In the genomic region with DNA sequence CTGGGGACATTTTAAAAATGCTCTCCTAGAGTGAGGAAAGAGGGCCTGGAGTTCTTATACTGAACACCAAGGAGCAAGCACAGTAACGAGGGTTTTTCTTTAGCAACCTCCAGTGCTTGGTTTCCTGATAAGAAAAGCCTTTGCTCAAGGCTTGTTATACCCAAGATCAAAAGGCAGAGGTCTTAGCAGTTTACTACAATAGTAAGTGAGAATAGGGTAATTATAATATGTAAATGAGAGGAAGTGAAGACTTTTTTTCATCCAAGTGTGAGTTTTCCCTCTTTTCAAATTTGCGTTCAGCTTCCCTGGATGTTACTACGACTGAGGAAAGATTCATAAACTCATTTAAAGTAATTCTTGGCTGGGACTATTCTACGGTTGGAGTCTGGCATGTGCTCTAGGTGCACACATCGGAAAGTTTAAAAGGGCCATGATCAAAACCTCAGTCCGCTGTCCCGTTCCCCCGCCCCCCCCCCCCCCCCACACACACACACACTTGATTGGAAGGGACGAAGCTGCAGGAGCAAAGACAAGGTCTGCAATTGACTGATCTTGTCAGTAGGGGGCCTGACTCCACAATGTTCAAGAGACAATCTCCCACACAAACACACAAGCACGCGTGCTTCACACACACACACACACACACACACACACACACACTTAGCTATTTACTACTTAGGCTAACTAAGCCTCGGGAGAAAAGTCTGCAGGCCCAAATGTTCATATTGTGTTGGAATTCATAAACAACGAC, we compare ENCODE assay signal across 8 mouse cellular contexts. TPM values are rescaled to one million over a fixed set of nuclear protein-coding genes. Genes with fewer than 3 reads are reported as not detected.
DNase-seq lines count a peak whose midpoint lies in the region; ATAC-seq and TF ChIP-seq lines count a peak whose summit lies in the region.

No protein-coding gene starts in this region.

- intact Hi-C loops in gastrocnemius, postnatal 14 days (cut with DNase I; ENCODE audit: low total_unique reads), result no loop called here
- intact Hi-C loops in left cerebral cortex, postnatal 25 days (cut with DNase I), result loop anchor here (1.0 to 10.0 kb wide), 4 partner anchors 64 to 497 kb away; a partner anchor contains a TSS

- peaks cover under 1% of the 10 kb centered on the region; the same call in 1 of the 2 replicates for H3K9me3 ChIP-seq in megakaryocyte, embryonic 14.5 days

- peak; percentile 81 for DNase-seq in A20 (ENCODE audit: low read depth, low spot score)
- peak; percentile 59 for DNase-seq in gastrocnemius, postnatal 14 days
- DNase-seq in left cerebral cortex, postnatal 25 days (ENCODE audit: low spot score in 2 of 2), result peak; percentile 54 to 70
- peak; percentile 76 for DNase-seq in splenic B cell, adult 2 months (ENCODE audit: low read depth, low spot score)

- peaks cover 31% of the 10 kb centered on the region for H3K27me3 ChIP-seq in megakaryocyte, embryonic 14.5 days (replicated peaks)
- peaks cover under 1% of the 10 kb centered on the region; the same call in 1 of the 2 replicates for H3K27me3 ChIP-seq in splenic B cell, adult 2 months (ENCODE audit: control insufficient read depth, insufficient read depth, low read length, poor library complexity, severe bottlenecking)

- TF ChIP-seq POLR2A in cortical plate, adult 2 months (IDR thresholded peaks at IDR 0.05; ENCODE audit: extremely low read depth, insufficient read depth, low read length), result no peak

- no peaks in the 10 kb centered on the region for H3K4me1 ChIP-seq in cortical plate, adult 2 months (ENCODE audit: control insufficient read depth, insufficient read depth, low read length)
- H3K4me1 ChIP-seq in megakaryocyte, embryonic 14.5 days, result peaks cover 49% of the 10 kb centered on the region

- peak overlapping the region; percentile 59 for H3K4me3 ChIP-seq in cortical plate, adult 2 months (ENCODE audit: insufficient read depth, low read length)
- peak overlapping the region; percentile 97 for H3K4me3 ChIP-seq in megakaryocyte, embryonic 14.5 days (replicated peaks)

- H3K36me3 ChIP-seq in megakaryocyte, embryonic 14.5 days (replicated peaks; ENCODE audit: low read length), result no peaks in the 10 kb centered on the region
- no peaks in the 10 kb centered on the region for H3K36me3 ChIP-seq in splenic B cell, adult 2 months (ENCODE audit: control insufficient read depth, insufficient read depth, low read length, poor library complexity, severe bottlenecking)

- peak; percentile 20 for ATAC-seq in activated CD4-positive, CD25-positive, alpha-beta regulatory T cell, adult 4 months
- ATAC-seq in inflammation-experienced regulatory T-cells, adult 6 months, result peak; percentile 30

- peak overlapping the region; percentile 75 for H3K27ac ChIP-seq in cortical plate, adult 2 months (ENCODE audit: insufficient read depth, low read length)

- peak; percentile 50 for TF ChIP-seq CTCF in cortical plate, adult 2 months (IDR thresholded peaks at IDR 0.05; ENCODE audit: extremely low read depth, insufficient read depth, low read length)

RNA-seq across cellular contexts. Expression of a gene that starts 6.4 kb away (rescaled TPM):
- 1 to 10 TPM; 1.7 to 3.2 TPM for polyA plus RNA-seq in activated CD4-positive, CD25-positive, alpha-beta regulatory T cell, adult 4 months (2017; shearing (Covaris generic))
- 11.0 and 21.5 TPM in 2 replicates for polyA plus RNA-seq in cortical plate, adult 2 months (2012; rRNA removed)
- total RNA-seq in gastrocnemius, postnatal 14 days (2021), result 1 to 10 TPM; 1.2 to 1.7 TPM
- 10 to 100 TPM in 1 of 3 experiments, 1 to 10 TPM in 2; 2.2 to 14.5 (median 3.7) TPM for polyA plus RNA-seq in inflammation-experienced regulatory T-cells, adult 6 months (2017; shearing (Covaris generic))
- 10 to 100 TPM; 46.3 to 50.6 TPM for total RNA-seq in left cerebral cortex, postnatal 25 days (2021)
- polyA plus RNA-seq in megakaryocyte, embryonic 14.5 days (2012; ENCODE audit: insufficient read depth, low replicate concordance), result 0.66 and 0.82 TPM in 2 replicates

Comparison
In these comparisons a context has a peak if more than half of its experiments do, and no peak if none do; other contexts are left out.
1. Peak in every context shown above with its lines: DNase-seq, ATAC-seq, H3K4me3 ChIP-seq and H3K27ac ChIP-seq.